Mouse (Mus musculus) kidney, embryonic 15.5 days (tissue): ENCODE results near the gene Evi5l. TPM values are rescaled to one million over a fixed set of nuclear protein-coding genes. Genes with fewer than 3 reads are reported as not detected.

Source experiments
- ATAC-seq: fragments of 200-750 bp; cut with Nextera tagmentation; replicated peaks from 2 replicates; pipeline ENCODE4 v1.8.0; 2017; ENCODE audit warnings: moderate TSS enrichment; ENCODE audit not compliant: low FRiP score
- H3K27ac ChIP-seq: fragments of 300-500 bp; sonication (generic); 2 replicates; pipeline ENCODE4 v1.5.1; 2015; ENCODE audit warnings: mild to moderate bottlenecking, inconsistent platforms
- H3K27me3 ChIP-seq: fragments of 300-500 bp; sonication (generic); 2 replicates; pipeline ENCODE4 v1.6.1; 2015; ENCODE audit warnings: inconsistent platforms
- H3K36me3 ChIP-seq: fragments of 300-500 bp; sonication (generic); 2 replicates; pipeline ENCODE4 v1.6.1; 2015; ENCODE audit warnings: inconsistent platforms
- H3K4me1 ChIP-seq: fragments of 300-500 bp; sonication (generic); 2 replicates; pipeline ENCODE4 v1.6.1; 2015; ENCODE audit warnings: inconsistent platforms
- H3K4me2 ChIP-seq: fragments of 300-500 bp; sonication (generic); 2 replicates; pipeline ENCODE4 v1.6.1; 2015; ENCODE audit warnings: moderate library complexity, mild to moderate bottlenecking, inconsistent platforms
- H3K4me3 ChIP-seq: fragments of 300-500 bp; sonication (generic); replicated peaks from 2 replicates; pipeline ENCODE4 v1.5.1; 2015; ENCODE audit warnings: mild to moderate bottlenecking, inconsistent platforms
- H3K9ac ChIP-seq: fragments of 300-500 bp; sonication (generic); 2 replicates; pipeline ENCODE4 v1.6.1; 2015; ENCODE audit warnings: mild to moderate bottlenecking, inconsistent platforms
- H3K9me3 ChIP-seq: fragments of 300-500 bp; sonication (generic); replicated peaks from 2 replicates; pipeline ENCODE4 v1.6.1; 2016; ENCODE audit warnings: inconsistent platforms
- WGBS: fragments of 180-500 bp; shearing (Covaris S2); methylation state at CpG from one replicate; pipeline ENCODE4 v1.1.7; 2015; ENCODE audit warnings: mixed read lengths; 5-methylcytosine and 5-hydroxymethylcytosine counted together
- polyA plus RNA-seq: library from polyadenylated mRNA; unstranded; fragments of >200 nt; fragmentation: Nextera tagmentation; extraction: Ambion mirVana; gene quantifications from 2 replicates; pipeline ENCODE4 v1.2.1, GENCODE M21; 2015

The Evi5l gene
- polyA plus RNA-seq, 1 experiment from 2014 or later, result 28.8 TPM

GRCm38 (mm10) chr8:4227919-4228318 lies 61.6 kb downstream of the Evi5l start:
- no peaks in the 10 kb centered on the region for H3K36me3 ChIP-seq
- H3K4me3 ChIP-seq, result no peak overlapping the region
- H3K9me3 ChIP-seq, result no peaks in the 10 kb centered on the region
- peaks cover 50% of the 10 kb centered on the region for H3K27me3 ChIP-seq
- 93% methylated on average over 4 of the region's 4 CpGs for WGBS
- no peak overlapping the region for H3K27ac ChIP-seq
- H3K4me2 ChIP-seq, result no peak overlapping the region
- peaks cover 10% of the 10 kb centered on the region for H3K4me1 ChIP-seq
- ATAC-seq, result no peak
- H3K9ac ChIP-seq, result no peak overlapping the region

DNA sequence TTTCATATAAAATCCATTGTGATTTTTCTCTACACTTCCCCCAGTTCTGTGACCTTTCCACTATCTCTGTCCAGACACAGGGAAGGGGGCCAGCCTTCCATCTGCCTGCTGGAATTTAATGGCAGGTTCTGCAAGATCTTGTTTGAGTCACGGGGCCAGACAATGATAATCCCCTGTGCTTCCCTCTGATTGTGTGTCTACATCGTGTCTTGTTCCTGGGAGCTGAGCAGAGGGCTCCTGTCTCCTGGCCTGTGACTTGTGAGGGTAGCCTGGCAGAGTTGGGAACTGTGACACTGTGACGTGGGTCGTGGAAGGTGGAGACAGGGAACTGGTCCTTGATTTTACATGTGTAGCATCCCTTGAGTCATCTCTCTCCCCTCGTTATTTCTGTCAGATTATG lies 63.4 kb downstream of the Evi5l start:
- Histone ChIP-seq H3K4me1 (peaks cover 10% of the 10 kb centered on the region), H3K4me2 (no peak overlapping the region), H3K9me3 (no peaks in the 10 kb centered on the region), H3K27ac (no peak overlapping the region), H3K4me3 (no peak overlapping the region), H3K36me3 (no peaks in the 10 kb centered on the region), H3K9ac (no peak overlapping the region), H3K27me3 (peaks cover 44% of the 10 kb centered on the region)
- WGBS, result 71% methylated on average over 5 of the region's 5 CpGs
- no peak for ATAC-seq

DNA sequence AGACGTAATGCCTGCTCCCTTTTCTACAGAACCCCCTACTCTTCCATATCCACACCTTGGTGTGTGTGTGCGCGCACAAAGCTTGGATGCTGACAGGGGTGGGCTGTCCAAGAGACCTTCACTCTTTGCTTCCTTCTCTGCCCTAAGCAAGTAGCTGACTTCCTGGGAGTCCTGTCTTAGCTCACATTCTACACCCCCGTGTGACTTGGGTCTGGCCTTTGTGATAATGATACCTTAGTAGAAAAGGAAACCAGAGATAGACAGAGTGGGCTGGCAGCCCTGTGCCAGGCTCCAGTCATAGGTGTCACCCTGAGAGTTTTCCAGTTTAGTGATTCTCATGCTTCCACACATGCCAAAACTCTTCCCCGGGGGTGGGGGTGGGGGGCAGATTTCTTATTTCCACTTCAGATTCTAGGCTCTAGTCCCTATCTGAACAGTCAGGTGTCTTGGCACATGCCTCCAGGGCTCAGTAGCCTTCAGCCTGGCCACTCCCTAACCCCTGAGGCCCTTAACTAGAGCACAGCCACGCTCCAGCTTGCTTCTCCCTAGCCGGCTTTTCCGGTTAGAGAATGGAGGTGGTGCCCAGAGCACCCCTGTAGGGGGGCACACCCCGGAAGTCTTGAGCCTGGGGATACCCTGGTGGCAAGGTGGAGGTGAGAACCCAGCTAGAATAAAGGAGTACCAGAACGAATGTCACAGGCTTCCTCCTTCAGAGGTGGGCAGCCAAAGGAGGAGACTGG lies 64.4 kb downstream of the Evi5l start:
- Histone ChIP-seq H3K9me3 (no peaks in the 10 kb centered on the region), H3K4me1 (peaks cover 10% of the 10 kb centered on the region), H3K27me3 (peaks cover 36% of the 10 kb centered on the region), H3K9ac (no peak overlapping the region), H3K4me2 (no peak overlapping the region), H3K36me3 (no peaks in the 10 kb centered on the region), H3K27ac (no peak overlapping the region), H3K4me3 (no peak overlapping the region)
- no peak for ATAC-seq
- 58% methylated on average over 10 of the region's 10 CpGs for WGBS

GRCm38 (mm10) chr8:4237814-4238433 lies 71.6 kb downstream of the Evi5l start:
- Histone ChIP-seq H3K36me3 (peaks cover 23% of the 10 kb centered on the region), H3K27ac (peak overlapping the region; percentile 96), H3K4me2 (peak overlapping the region; percentile 81), H3K9me3 (no peaks in the 10 kb centered on the region), H3K27me3 (no peaks in the 10 kb centered on the region), H3K4me3 (peak overlapping the region; percentile 84), H3K4me1 (peaks cover 28% of the 10 kb centered on the region), H3K9ac (peak overlapping the region; percentile 67)
- ATAC-seq, result 0 out of 2 replicates have a peak, but pooled peaks have one; percentile 0
- WGBS, result 20% methylated on average over 15 of the region's 15 CpGs

- Histone ChIP-seq H3K9me3 (no peaks in the 10 kb centered on the region), H3K4me1 (peaks cover 28% of the 10 kb centered on the region), H3K4me2 (peak within 1 kb of the TSS; percentile 81), H3K9ac (peak within 1 kb of the TSS; percentile 67), H3K4me3 (peak within 1 kb of the TSS; percentile 84), H3K36me3 (peaks cover 30% of the 10 kb centered on the region), H3K27ac (peak within 1 kb of the TSS; percentile 96), H3K27me3 (no peaks in the 10 kb centered on the region)
- ATAC-seq, result peak; percentile 95
- under 1% methylated on average over 70 of the region's 71 CpGs for WGBS
Measured at GRCm38 (mm10) chr8:4238434-4239192, 72.2 kb downstream of the Evi5l start, which contains the start of the genes Map2k7 and Gm49320. Gene Map2k7 (plus strand): TSS chr8:4238740. Gene Gm49320 (plus strand): TSS chr8:4238865.

GRCm38 (mm10) chr8:4239193-4239890 lies 73.0 kb downstream of the Evi5l start:
- no peaks in the 10 kb centered on the region for H3K27me3 ChIP-seq
- H3K4me1 ChIP-seq, result peaks cover 28% of the 10 kb centered on the region
- H3K9ac ChIP-seq, result peak overlapping the region; percentile 67
- 13% methylated on average over 19 of the region's 19 CpGs for WGBS
- ATAC-seq, result peak; percentile 44; the same call in 1 of the 2 replicates
- peak overlapping the region; percentile 81 for H3K4me2 ChIP-seq
- no peaks in the 10 kb centered on the region for H3K9me3 ChIP-seq
- H3K4me3 ChIP-seq, result peak overlapping the region; percentile 84
- H3K36me3 ChIP-seq, result peaks cover 38% of the 10 kb centered on the region
- H3K27ac ChIP-seq, result peak overlapping the region; percentile 96

DNA sequence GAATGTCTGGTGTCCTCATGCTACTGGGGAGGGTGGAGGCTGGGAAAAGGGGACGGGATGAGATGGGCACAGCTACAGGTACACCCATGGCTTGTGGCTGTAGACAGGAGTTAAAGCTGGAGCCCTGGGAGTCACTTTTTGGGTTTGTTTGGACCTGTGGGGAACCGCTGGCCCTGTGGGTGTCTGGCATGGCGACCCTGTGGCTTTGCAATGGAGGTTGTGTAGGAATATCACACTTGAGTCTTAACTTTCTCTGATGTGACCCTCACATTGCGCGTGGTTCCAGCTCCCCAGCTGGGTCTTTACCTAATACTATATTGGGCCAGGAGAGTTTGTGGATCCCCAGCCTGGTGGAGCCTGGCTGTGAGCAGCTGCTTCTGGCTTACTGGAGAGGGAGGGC lies 78.7 kb downstream of the Evi5l start:
- no peak for ATAC-seq
- no peak overlapping the region for H3K4me3 ChIP-seq
- no peaks in the 10 kb centered on the region for H3K9me3 ChIP-seq
- H3K36me3 ChIP-seq, result peaks cover 80% of the 10 kb centered on the region
- H3K4me1 ChIP-seq, result peaks cover 25% of the 10 kb centered on the region
- 91% methylated on average over 5 of the region's 5 CpGs for WGBS
- no peak overlapping the region for H3K9ac ChIP-seq
- no peak overlapping the region for H3K4me2 ChIP-seq
- no peaks in the 10 kb centered on the region for H3K27me3 ChIP-seq
- no peak overlapping the region for H3K27ac ChIP-seq

DNA sequence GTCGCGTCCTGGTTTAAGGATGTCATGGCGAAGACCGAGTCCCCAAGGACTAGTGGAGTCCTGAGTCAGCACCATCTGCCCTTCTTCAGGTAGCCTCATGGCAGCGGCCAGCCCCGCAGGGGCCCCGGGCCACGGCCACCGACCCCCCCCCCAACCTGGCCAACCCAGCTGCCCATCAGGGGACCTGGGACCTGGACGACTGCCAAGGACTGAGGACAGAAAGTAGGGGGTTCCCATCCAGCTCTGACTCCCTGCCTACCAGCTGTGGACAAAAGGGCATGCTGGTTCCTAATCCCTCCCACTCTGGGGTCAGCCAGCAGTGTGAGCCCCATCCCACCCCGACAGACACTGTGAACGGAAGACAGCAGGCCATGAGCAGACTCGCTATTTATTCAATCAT lies 79.4 kb downstream of the Evi5l start:
- Histone ChIP-seq H3K36me3 (peaks cover 74% of the 10 kb centered on the region), H3K27me3 (no peaks in the 10 kb centered on the region), H3K4me2 (no peak overlapping the region), H3K4me1 (peaks cover 25% of the 10 kb centered on the region), H3K27ac (no peak overlapping the region), H3K4me3 (no peak overlapping the region), H3K9ac (no peak overlapping the region), H3K9me3 (no peaks in the 10 kb centered on the region)
- WGBS, result 72% methylated on average over 13 of the region's 13 CpGs
- no peak for ATAC-seq

- Histone ChIP-seq H3K4me3 (no peak overlapping the region), H3K9ac (no peak overlapping the region), H3K27me3 (no peaks in the 10 kb centered on the region), H3K36me3 (peaks cover 65% of the 10 kb centered on the region), H3K27ac (no peak overlapping the region), H3K9me3 (no peaks in the 10 kb centered on the region), H3K4me2 (no peak overlapping the region), H3K4me1 (peaks cover 24% of the 10 kb centered on the region)
- ATAC-seq, result no peak
- 90% methylated on average over 8 of the region's 8 CpGs for WGBS
Measured at GRCm38 (mm10) chr8:4247241-4247640, 80.9 kb downstream of the Evi5l start.

DNA sequence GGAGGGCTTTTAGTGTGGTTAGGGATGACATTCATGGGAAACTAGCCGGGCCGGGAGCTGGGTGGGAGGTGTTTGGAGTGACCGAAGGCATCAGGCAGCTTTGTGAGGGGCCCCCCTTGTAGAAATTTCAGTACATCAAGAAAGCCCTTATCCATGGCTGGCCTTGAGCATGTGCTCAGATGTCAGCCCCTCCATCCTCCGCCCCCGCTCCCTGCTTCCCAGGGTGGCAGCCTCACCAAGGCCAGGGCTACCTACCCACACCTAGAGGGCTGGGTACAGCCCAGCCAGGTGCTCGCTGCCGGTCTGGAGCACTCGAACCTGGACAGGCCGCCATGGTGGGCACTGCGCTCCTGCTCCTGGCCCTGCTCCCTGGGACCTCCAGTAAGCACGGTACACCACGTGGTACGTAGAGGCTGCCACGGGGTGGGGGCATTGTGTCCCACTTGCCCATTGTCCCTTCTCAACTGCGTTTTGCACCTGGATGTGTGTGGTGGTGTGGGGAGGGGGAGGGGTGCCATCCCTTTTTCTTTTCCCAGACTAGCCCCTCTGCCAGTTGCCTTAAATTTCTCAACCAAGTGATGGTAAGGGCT lies 81.7 kb downstream of the Evi5l start, which contains the start of gene Tgfbr3l:
TSS of gene Tgfbr3l (plus strand) at position 264 of the 590 bp plus-strand sequence.
- Histone ChIP-seq H3K9me3 (no peaks in the 10 kb centered on the region), H3K4me1 (peaks cover 29% of the 10 kb centered on the region), H3K36me3 (peaks cover 57% of the 10 kb centered on the region), H3K9ac (no peak within 1 kb of the TSS), H3K4me2 (peak within 1 kb of the TSS; percentile 37), H3K27ac (peak within 1 kb of the TSS; percentile 46), H3K4me3 (no peak within 1 kb of the TSS), H3K27me3 (no peaks in the 10 kb centered on the region)
- 84% methylated on average over 15 of the region's 15 CpGs for WGBS
- ATAC-seq, result no peak

- Histone ChIP-seq H3K27me3 (no peaks in the 10 kb centered on the region), H3K4me3 (0 out of 2 replicates have a peak overlapping the region, but pooled peaks have one; percentile 6), H3K9ac (no peak overlapping the region), H3K27ac (peak overlapping the region; percentile 46), H3K4me1 (peaks cover 36% of the 10 kb centered on the region), H3K36me3 (peaks cover 46% of the 10 kb centered on the region), H3K9me3 (no peaks in the 10 kb centered on the region), H3K4me2 (peak overlapping the region; percentile 37)
- ATAC-seq, result no peak
- 9% methylated on average over 29 of the region's 29 CpGs for WGBS
Measured at GRCm38 (mm10) chr8:4249213-4249612, 82.8 kb downstream of the Evi5l start.
